Comparison of ENCODE assay signal across 28 mouse cellular contexts in genomic region chr11:88218586-88218985, GRCm38 (mm10). TPM values are rescaled to one million over a fixed set of nuclear protein-coding genes. Genes with fewer than 3 reads are reported as not detected.
DNase-seq lines count a peak whose midpoint lies in the region; ATAC-seq and TF ChIP-seq lines count a peak whose summit lies in the region.
"Had no signal": no experiment of that assay in that cellular context is flagged by ENCODE, and none has a peak within 500 bp of the region (broad histone marks: within the 10 kb centered on the region; RNA-seq: fewer than 3 reads in every experiment).

No protein-coding gene starts in this region.

- no peak overlapping the region for H3K4me2 ChIP-seq in hindbrain, postnatal 0 days (ENCODE audit: low read depth, low read length)
- H3K4me2 ChIP-seq: embryonic facial prominence, embryonic 13.5 days; heart, embryonic 13.5 days; hindbrain, embryonic 13.5 days had no signal

- H3K27me3 ChIP-seq in hindbrain, embryonic 10.5 days (ENCODE audit: insufficient read depth, poor library complexity, severe bottlenecking): no peaks in the 10 kb centered on the region
- no peaks in the 10 kb centered on the region for H3K27me3 ChIP-seq in hindbrain, postnatal 0 days (ENCODE audit: insufficient read depth, low read length)
- H3K27me3 ChIP-seq: embryonic facial prominence, embryonic 13.5 days; heart, embryonic 13.5 days; hindbrain, embryonic 13.5 days had no signal

- H3K4me3 ChIP-seq in hindbrain, embryonic 10.5 days: no peak overlapping the region
- H3K4me3 ChIP-seq in hindbrain, postnatal 0 days (ENCODE audit: low read length): no peak overlapping the region
- H3K4me3 ChIP-seq: embryonic facial prominence, embryonic 13.5 days; erythroblast, embryonic 14.5 days; gastrocnemius, adult 2 months; heart, adult 2 months; heart, embryonic 10.5 days; heart, embryonic 13.5 days; hindbrain, embryonic 13.5 days had no signal

- DNase-seq in adrenal gland, adult 2 months: peak; percentile 57
- DNase-seq in adrenal gland, postnatal 4 days (ENCODE audit: low spot score in 2 of 2): no peak
- peak; percentile 46 for DNase-seq in adrenal gland, postnatal 36 days
- DNase-seq in adrenal gland, adult 18-20 months (ENCODE audit: low spot score in 2 of 2): no peak
- DNase-seq in hindbrain, embryonic 10.5 days (ENCODE audit: low spot score): no peak
- no peak for DNase-seq in hindbrain, postnatal 0 days (ENCODE audit: low spot score)
- DNase-seq in ovary, postnatal 36 days (ENCODE audit: low spot score): peak; percentile 37
- no peak for DNase-seq in ovary, postnatal 14 days (ENCODE audit: low spot score)
- DNase-seq: cerebellum, adult 11 months; cerebellum, adult 2 months; cerebellum, adult 9-11 months; cerebellum, postnatal 25 days; forebrain, postnatal 0 days; gastrocnemius, adult 2 months; gastrocnemius, postnatal 25 days; heart, adult 2 months; heart, postnatal 14 days; kidney, adult 18-20 months had no signal

- 65% methylated on average over 7 of the region's 7 CpGs for WGBS in hindbrain, embryonic 10.5 days
- 71% methylated on average over 7 of the region's 7 CpGs for WGBS in hindbrain, postnatal 0 days

- H3K27ac ChIP-seq in hindbrain, embryonic 10.5 days: peak overlapping the region; percentile 74
- H3K27ac ChIP-seq in hindbrain, postnatal 0 days: no peak overlapping the region
- H3K27ac ChIP-seq: embryonic facial prominence, embryonic 13.5 days; gastrocnemius, adult 2 months; heart, adult 2 months; heart, embryonic 10.5 days; heart, embryonic 13.5 days; hindbrain, embryonic 13.5 days had no signal

- H3K4me1 ChIP-seq in hindbrain, embryonic 10.5 days (replicated peaks): peaks cover 37% of the 10 kb centered on the region
- H3K4me1 ChIP-seq in hindbrain, postnatal 0 days (ENCODE audit: insufficient read depth, low read length): peaks cover 13% of the 10 kb centered on the region

- TF ChIP-seq CTCF in hindbrain, postnatal 0 days (IDR thresholded peaks at IDR 0.05; ENCODE audit: low read depth): no peak

- ATAC-seq in hindbrain, postnatal 0 days: no peak
- ATAC-seq: activated CD4-positive, CD25-positive, alpha-beta regulatory T cell, adult 4 months; forebrain, embryonic 14.5 days; forebrain, postnatal 0 days; hindbrain, embryonic 16.5 days; inflammation-experienced regulatory T-cells, adult 6 months; intestine, embryonic 16.5 days had no signal

- no peak overlapping the region for H3K9ac ChIP-seq in hindbrain, postnatal 0 days (replicated peaks; ENCODE audit: low read length)
- H3K9ac ChIP-seq: embryonic facial prominence, embryonic 13.5 days; forebrain, postnatal 0 days; heart, embryonic 13.5 days; hindbrain, embryonic 13.5 days had no signal

- no peaks in the 10 kb centered on the region for H3K9me3 ChIP-seq in hindbrain, embryonic 10.5 days
- H3K9me3 ChIP-seq in hindbrain, postnatal 0 days (ENCODE audit: low read length): no peaks in the 10 kb centered on the region
- H3K9me3 ChIP-seq: embryonic facial prominence, embryonic 13.5 days; heart, embryonic 10.5 days; heart, embryonic 13.5 days; hindbrain, embryonic 13.5 days had no signal

- H3K36me3 ChIP-seq in hindbrain, embryonic 10.5 days: no peaks in the 10 kb centered on the region
- H3K36me3 ChIP-seq in hindbrain, postnatal 0 days (ENCODE audit: insufficient read depth, low read length): no peaks in the 10 kb centered on the region
- H3K36me3 ChIP-seq: embryonic facial prominence, embryonic 13.5 days; heart, embryonic 10.5 days; heart, embryonic 13.5 days; hindbrain, embryonic 13.5 days had no signal

RNA-seq across cellular contexts. Expression of gene Mrps23, which starts 14.4 kb away (rescaled TPM):
- 100 to 1,000 TPM; 194 to 208 TPM for total RNA-seq in adrenal gland, adult 2 months (2021)
- polyA plus RNA-seq in adrenal gland, adult 2 months (2012; rRNA removed): 44.9 and 51.2 TPM in 2 replicates
- 100 to 1,000 TPM; 143 to 160 TPM for total RNA-seq in adrenal gland, postnatal 4 days (2021)
- total RNA-seq in adrenal gland, postnatal 36 days (2021): 100 to 1,000 TPM; 151 to 216 TPM
- total RNA-seq in adrenal gland, adult 18-20 months (2021): 100 to 1,000 TPM; 173 to 206 TPM
- polyA plus RNA-seq in hindbrain, embryonic 10.5 days (2016; fragmentation: Nextera tagmentation; extraction: Ambion mirVana): 72.2 and 74.1 TPM in 2 replicates
- total RNA-seq in hindbrain, postnatal 0 days (2014; rRNA removed): 29.0 and 48.7 TPM in 2 replicates
- 66.4 and 67.1 TPM in 2 replicates for polyA plus RNA-seq in hindbrain, postnatal 0 days (2015; fragmentation: Nextera tagmentation; extraction: Ambion mirVana)

Comparison
In these comparisons a context has a peak if more than half of its experiments do, and no peak if none do; other contexts are left out.
1. DNase-seq: peak in adrenal gland, adult 2 months (single experiment), adrenal gland, postnatal 36 days (2 of 2) and ovary, postnatal 36 days (single experiment); none in adrenal gland, postnatal 4 days (0 of 2), adrenal gland, adult 18-20 months (0 of 2), hindbrain, embryonic 10.5 days (single experiment), hindbrain, postnatal 0 days (single experiment) and ovary, postnatal 14 days (single experiment).